Mouse (Mus musculus) sigmoid colon, adult 10 weeks (tissue): ENCODE measurements around the gene Glrx2. TPM values are rescaled to one million over a fixed set of nuclear protein-coding genes. Genes with fewer than 3 reads are reported as not detected.

Experiments
- polyA plus RNA-seq: library from polyadenylated mRNA; stranded (reverse); fragments of 350-450 nt; fragmentation: Illumina TruSeq; extraction: RNeasy Lipid Tissue Mini Kit (QIAGEN cat#74804); gene quantifications from one replicate; pipeline ENCODE4 v1.2.3, GENCODE M21; 2014; ENCODE audit warnings: low read depth, low replicate concordance

Glrx2 gene
- polyA plus RNA-seq, result 95.0 TPM

GRCm38 (mm10) chr1:143716038-143716437 lies at the start of gene Glrx2:
Glrx2 (plus strand) TSS chr1:143716338.

GRCm38 (mm10) chr1:143702741-143703262 lies 13.3 kb upstream of the Glrx2 start, which contains the start of gene Cdc73:
Cdc73 (minus strand) TSS chr1:143702893.

GRCm38 (mm10) chr1:143776446-143777411 lies 60.6 kb downstream of the Glrx2 start, which contains the start of the genes Trove2 and Uchl5:
Trove2 (minus strand) TSS chr1:143777068.
Uchl5 (plus strand) TSS chr1:143777272.

Other genes starting within 250 kb of the Glrx2 start
- 13.3 TPM for gene B3galt2, start 75.7 kb upstream of the Glrx2 start, polyA plus RNA-seq
- 93.5 TPM for gene Cdc73, start 13.4 kb upstream of the Glrx2 start, polyA plus RNA-seq
- 32.6 TPM for gene Trove2, start 60.7 kb downstream of the Glrx2 start, polyA plus RNA-seq
- gene Uchl5, start 60.9 kb downstream of the Glrx2 start, polyA plus RNA-seq, result 95.3 TPM